Mouse (Mus musculus) C2C12 (cell line): ENCODE measurements around the gene Ckap4. TPM values are rescaled to one million over a fixed set of nuclear protein-coding genes. Genes with fewer than 3 reads are reported as not detected.
"Not testable (repeated sequence)": the region's sequence is repeated elsewhere in the genome, so short reads cannot be mapped to it uniquely, and the experiment has no call there.

Source experiments
- H3K27me3 ChIP-seq: one replicate; pipeline ENCODE4 v1.6.1; 2011; ENCODE audit not compliant: control insufficient read depth, insufficient read depth, insufficient read length
- H3K36me3 ChIP-seq: one replicate; pipeline ENCODE4 v1.6.1; 2011; ENCODE audit not compliant: control insufficient read depth, insufficient read depth
- H3K4me3 ChIP-seq: one replicate; pipeline ENCODE4 v1.5.1; 2011; ENCODE audit warnings: mild to moderate bottlenecking, control low read depth; ENCODE audit not compliant: poor library complexity, insufficient read depth, severe bottlenecking
- H3K79me2 ChIP-seq: one replicate; pipeline ENCODE4 v1.6.1; 2011; ENCODE audit not compliant: control insufficient read depth, insufficient read depth
- H3K79me3 ChIP-seq: one replicate; pipeline ENCODE4 v1.6.1; 2011; ENCODE audit warnings: low read depth, control low read depth
- H3ac ChIP-seq: one replicate; pipeline ENCODE3; 2011; ENCODE audit warnings: low read depth; ENCODE audit not compliant: control insufficient read depth, insufficient read length
- CEBPB ChIP-seq: IDR thresholded peaks from one replicate; pipeline ENCODE4 v1.6.1; 2011; ENCODE audit warnings: low read depth, mild to moderate bottlenecking, control low read depth, moderate library complexity
- CTCF ChIP-seq: IDR thresholded peaks from one replicate; pipeline ENCODE4 v1.5.1; 2011; ENCODE audit not compliant: control insufficient read depth, insufficient read depth, insufficient read length
- FOSL1 ChIP-seq: IDR thresholded peaks from one replicate; pipeline ENCODE4 v1.8.0; 2011; ENCODE audit warnings: mild to moderate bottlenecking, low read length; ENCODE audit not compliant: poor library complexity, insufficient read depth, severe bottlenecking
- MAX ChIP-seq: IDR thresholded peaks from one replicate; pipeline ENCODE4 v1.6.1; 2011; ENCODE audit warnings: mild to moderate bottlenecking, control low read depth
- MYOD1 ChIP-seq: IDR thresholded peaks from one replicate; pipeline ENCODE4 v1.6.1; 2011; ENCODE audit warnings: low read depth; ENCODE audit not compliant: control insufficient read depth, insufficient read length
- MYOG ChIP-seq: IDR thresholded peaks from one replicate; pipeline ENCODE4 v1.6.1; 2011; ENCODE audit not compliant: control insufficient read depth, insufficient read length; ENCODE audit errors: extremely low read depth
- USF1 ChIP-seq: IDR thresholded peaks from one replicate; pipeline ENCODE4 v1.6.1; 2011; ENCODE audit warnings: low read depth, mild to moderate bottlenecking, control low read depth, moderate library complexity
- polyA plus RNA-seq: library from polyadenylated mRNA; unstranded; fragments of >200 nt; fragmentation: generic; extraction: Trizol; gene quantifications from one replicate; pipeline ENCODE4 v1.2.1, GENCODE M21; 2012; ENCODE audit warnings: missing spikeins

Gene Ckap4
- polyA plus RNA-seq, 1 experiment: 106 TPM

DNA sequence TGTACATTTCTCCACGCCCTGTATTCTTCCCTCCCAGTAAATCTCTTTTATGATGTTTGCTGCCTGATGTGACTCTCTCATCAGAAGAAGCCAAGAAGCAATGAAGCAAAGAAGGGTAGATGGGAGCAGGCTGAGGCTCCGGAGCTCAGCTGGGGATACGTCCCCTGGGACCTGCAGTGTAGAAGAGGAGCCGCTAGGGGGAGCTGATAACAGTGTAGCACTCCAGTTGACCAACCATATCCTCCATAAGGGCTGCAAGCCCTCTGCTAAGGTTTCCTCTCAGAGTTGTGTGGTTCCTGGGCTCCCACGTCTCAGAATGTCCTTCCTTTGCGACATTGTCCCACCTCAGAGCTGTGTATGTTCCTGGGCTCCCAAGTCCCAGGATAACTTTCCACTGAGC is 45.5 kb downstream of the Ckap4 start:
- H3K79me2 ChIP-seq: no peaks in the 10 kb centered on the region
- H3ac ChIP-seq: no peak overlapping the region
- TF ChIP-seq CTCF (peak; percentile 37), USF1 (no peak)
- no peaks in the 10 kb centered on the region for H3K27me3 ChIP-seq
- H3K79me3 ChIP-seq: no peaks in the 10 kb centered on the region
- H3K36me3 ChIP-seq: no peaks in the 10 kb centered on the region
- H3K4me3 ChIP-seq: no peak overlapping the region

DNA sequence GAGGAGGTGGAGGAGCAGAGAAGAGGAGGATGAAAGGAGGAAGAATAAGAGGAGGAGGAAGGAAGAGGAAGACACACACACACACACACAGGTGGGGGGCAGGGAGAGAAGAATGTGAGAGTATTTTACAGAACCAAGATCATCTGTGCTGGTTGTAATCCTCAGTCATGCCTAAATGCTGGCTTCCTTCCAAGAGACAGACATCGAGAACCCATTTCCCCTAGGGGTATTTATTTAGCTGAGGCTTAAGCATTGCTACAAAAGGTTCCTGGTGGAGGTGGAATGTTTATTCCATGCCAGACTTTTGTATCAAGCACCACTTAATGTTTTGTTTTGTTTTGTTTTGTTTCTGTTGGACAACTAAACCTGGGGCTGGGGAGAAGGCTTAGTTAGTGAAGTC is 49.2 kb downstream of the Ckap4 start:
- Histone ChIP-seq H3K4me3 (no peak overlapping the region), H3K79me2 (no peaks in the 10 kb centered on the region), H3K27me3 (no peaks in the 10 kb centered on the region), H3ac (no peak overlapping the region), H3K79me3 (no peaks in the 10 kb centered on the region), H3K36me3 (no peaks in the 10 kb centered on the region)
- TF ChIP-seq MYOD1 (no peak), MYOG (no peak), CTCF (no peak)

DNA sequence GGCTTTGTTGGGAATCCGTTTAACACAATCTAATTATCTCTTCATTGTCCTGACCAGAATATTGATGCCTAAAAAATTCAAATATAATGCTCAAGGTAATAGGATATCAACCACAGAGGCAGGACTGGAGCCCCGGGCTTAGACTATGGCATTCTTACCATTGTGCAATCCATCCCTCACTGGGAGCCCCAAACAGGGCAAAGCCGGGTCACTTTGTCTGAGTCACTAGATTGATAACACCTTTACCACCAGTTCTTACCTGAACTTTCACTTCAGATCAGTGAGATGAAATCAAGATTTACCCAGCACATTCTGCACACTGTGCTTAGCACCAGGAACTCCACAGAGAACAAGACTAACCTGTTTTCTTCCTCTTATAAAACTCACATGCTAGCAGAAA is 50.3 kb downstream of the Ckap4 start:
- Histone ChIP-seq H3ac (no peak overlapping the region), H3K79me3 (no peaks in the 10 kb centered on the region), H3K27me3 (no peaks in the 10 kb centered on the region), H3K4me3 (no peak overlapping the region), H3K79me2 (no peaks in the 10 kb centered on the region), H3K36me3 (no peaks in the 10 kb centered on the region)
- TF ChIP-seq USF1 (no peak), CEBPB (peak; percentile 54), MYOG (no peak), MAX (no peak)

DNA sequence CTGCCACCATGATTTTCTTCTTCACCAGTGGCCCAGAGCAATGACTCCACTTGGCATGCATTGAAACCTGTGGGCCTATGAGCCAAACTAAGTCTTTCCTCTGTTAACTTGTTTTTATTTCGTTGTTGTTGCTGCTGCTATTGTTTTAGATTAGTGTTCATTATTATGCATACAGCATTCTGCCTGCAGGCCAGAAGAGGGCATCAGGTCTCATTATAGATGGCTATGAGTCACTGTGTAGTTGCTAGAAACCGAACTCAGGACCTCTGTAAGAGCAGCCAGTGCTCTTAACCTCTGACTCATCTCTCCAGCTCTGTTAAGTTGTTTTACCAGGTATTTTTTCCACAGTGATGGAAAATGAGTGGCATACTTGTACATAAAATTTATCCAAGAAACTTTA is 50.8 kb downstream of the Ckap4 start:
- Histone ChIP-seq H3K79me3 (no peaks in the 10 kb centered on the region), H3ac (no peak overlapping the region), H3K79me2 (no peaks in the 10 kb centered on the region), H3K36me3 (no peaks in the 10 kb centered on the region), H3K27me3 (no peaks in the 10 kb centered on the region), H3K4me3 (no peak overlapping the region)
- TF ChIP-seq CTCF: no peak
- no peak for TF ChIP-seq MYOG
- TF ChIP-seq MYOD1: no peak
- no peak for TF ChIP-seq CEBPB
- TF ChIP-seq FOSL1: no peak
- no peak for TF ChIP-seq USF1
- no peak for TF ChIP-seq MAX

DNA sequence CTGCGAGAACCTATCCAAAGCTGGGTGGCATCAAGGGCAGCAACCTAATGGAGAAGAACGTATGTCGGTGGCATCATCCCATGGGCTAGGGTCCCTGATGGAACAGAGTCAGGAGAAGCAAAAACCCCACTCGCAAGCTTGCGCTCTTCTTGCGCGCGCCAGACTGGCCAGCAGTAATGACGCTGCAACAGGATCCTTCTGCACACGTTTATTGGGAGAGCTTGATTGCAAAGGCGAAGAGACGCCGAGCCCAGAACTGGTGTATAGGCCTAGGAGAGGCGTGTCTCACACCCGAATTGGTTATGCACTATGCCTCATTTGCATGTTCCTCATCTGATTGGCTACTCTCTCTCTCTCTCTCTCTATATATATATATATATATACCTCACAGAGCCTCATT is 51.4 kb downstream of the Ckap4 start:
- H3K36me3 ChIP-seq: not testable (repeated sequence)

DNA sequence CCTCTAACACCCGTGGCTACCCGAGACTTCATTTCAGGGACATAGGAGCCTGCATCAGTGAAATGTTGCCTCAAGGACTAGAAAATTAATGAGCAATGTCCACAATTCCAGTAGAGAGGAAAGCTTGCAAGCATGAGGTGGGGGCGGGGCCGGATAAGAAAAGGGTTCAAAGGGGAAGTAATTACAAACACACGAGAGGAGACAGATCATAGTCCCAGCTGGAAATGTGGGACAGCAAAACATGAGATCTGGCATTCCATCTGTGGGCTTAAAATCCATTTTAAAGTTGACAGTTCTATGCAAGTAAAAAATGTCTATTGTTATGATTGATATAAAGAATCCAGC is 52.6 kb downstream of the Ckap4 start:
- TF ChIP-seq MAX: no peak
- no peak for TF ChIP-seq CEBPB
- TF ChIP-seq MYOG: no peak
- TF ChIP-seq MYOD1: no peak
- no peak for TF ChIP-seq FOSL1
- TF ChIP-seq USF1: no peak
- no peak for TF ChIP-seq CTCF
- H3K27me3 ChIP-seq: no peaks in the 10 kb centered on the region
- no peak overlapping the region for H3K4me3 ChIP-seq
- H3K79me3 ChIP-seq: no peaks in the 10 kb centered on the region
- H3K36me3 ChIP-seq: no peaks in the 10 kb centered on the region
- no peak overlapping the region for H3ac ChIP-seq
- H3K79me2 ChIP-seq: no peaks in the 10 kb centered on the region

More for the DNA sequence above, 51.4 kb downstream of the Ckap4 start:
- H3K79me3 ChIP-seq, H3ac ChIP-seq, H3K4me3 ChIP-seq, H3K79me2 ChIP-seq, H3K27me3 ChIP-seq: not testable (repeated sequence)
